Mouse (Mus musculus): ENCODE data around the gene B3gnt2.

GRCm38 (mm10) chr11:22774821-22775220 is 85.9 kb downstream of the B3gnt2 start:
- no peak for TF ChIP-seq CTCF (IDR thresholded peaks at IDR 0.05; ENCODE audit: extremely low read depth, insufficient read length, insufficient replicate concordance, low read depth, low read length)
- no peak for TF ChIP-seq POLR2A (IDR thresholded peaks at IDR 0.05; ENCODE audit: low read depth, low read length)

Measured in small intestine, adult 2 months (tissue).